Mouse (Mus musculus): Measurements from ENCODE around the gene Satl1. TPM values are rescaled to one million over a fixed set of nuclear protein-coding genes. Genes with fewer than 3 reads are reported as not detected.

Satl1 gene
- not detected in 2 replicates for polyA plus RNA-seq (2015; fragmentation: Nextera tagmentation; extraction: Ambion mirVana)

DNA sequence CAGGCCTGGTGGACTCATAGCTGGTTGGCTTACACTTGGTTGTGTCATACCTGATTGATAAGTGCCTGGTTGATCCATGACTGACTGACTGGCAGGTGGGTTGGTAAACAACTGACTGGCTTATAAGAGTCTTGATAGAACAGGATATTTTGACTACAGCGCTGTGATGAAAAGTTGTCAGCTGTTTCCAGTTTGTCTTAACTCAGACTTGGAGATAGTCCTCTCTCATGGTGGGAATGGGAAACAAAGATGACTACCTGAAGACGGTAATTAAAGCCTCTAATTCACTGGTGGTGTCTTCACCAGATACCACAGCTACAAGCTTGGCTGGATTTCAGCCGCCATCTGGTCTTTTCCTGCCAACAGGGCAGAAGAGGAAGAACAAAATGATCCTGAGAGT is at the start of gene Satl1:
Satl1 (minus strand) TSS at position 101 of the 400 bp plus-strand sequence.

Other genes with a start within 250 kb of the Satl1 start
- gene 4933403O08Rik, start 167.7 kb downstream of the Satl1 start, polyA plus RNA-seq (2015; fragmentation: Nextera tagmentation; extraction: Ambion mirVana): not detected in 2 replicates
- gene Apool, start 95.4 kb downstream of the Satl1 start, polyA plus RNA-seq (2015; fragmentation: Nextera tagmentation; extraction: Ambion mirVana): 39.0 and 44.2 TPM in 2 replicates
- not detected in 2 replicates for gene 2010106E10Rik, start 88.5 kb upstream of the Satl1 start, polyA plus RNA-seq (2015; fragmentation: Nextera tagmentation; extraction: Ambion mirVana)
- gene Zfp711, start 193.7 kb upstream of the Satl1 start, polyA plus RNA-seq (2015; fragmentation: Nextera tagmentation; extraction: Ambion mirVana): 2.8 and 3.3 TPM in 2 replicates